Mouse (Mus musculus) colon, adult 2 months (tissue): ENCODE measurements around the gene Wapl. TPM values are rescaled to one million over a fixed set of nuclear protein-coding genes. Genes with fewer than 3 reads are reported as not detected.

Source experiments
- polyA plus RNA-seq: library from polyadenylated mRNA; depleted of rRNA; stranded (reverse); fragments of >200 nt; gene quantifications from 2 replicates; pipeline ENCODE4 v1.2.3, GENCODE M21; 2012; rRNA removed

Wapl gene
- polyA plus RNA-seq: 5.8 and 6.9 TPM in 2 replicates

GRCm38 (mm10) chr14:34673395-34674228, at the start of gene Wapl:
TSS of gene Wapl (plus strand) at chr14:34673928.

Other genes with a start within 250 kb of the Wapl start
- gene Bmpr1a, start 170.6 kb upstream of the Wapl start, polyA plus RNA-seq: 5.0 and 7.4 TPM in 2 replicates
- gene 9230112D13Rik, start 151.1 kb upstream of the Wapl start, polyA plus RNA-seq: not detected in 2 replicates
- gene Ldb3, start 85.2 kb upstream of the Wapl start, polyA plus RNA-seq: 11.0 and 12.8 TPM in 2 replicates
- not detected in 2 replicates for gene Opn4, start 73.8 kb upstream of the Wapl start, polyA plus RNA-seq
- gene Grid1, start 146.2 kb downstream of the Wapl start, polyA plus RNA-seq: 0.16 and 0.52 TPM in 2 replicates